Mouse (Mus musculus) olfactory bulb, adult 2 months (tissue): ENCODE data around the gene Ranbp3l.

Experiments used
- CTCF ChIP-seq: fragments of 200-500 bp; IDR thresholded peaks from 2 replicates; pipeline ENCODE4 v1.5.1; 2012; ENCODE audit warnings: low read depth, mild to moderate bottlenecking, low read length, moderate library complexity; ENCODE audit not compliant: insufficient read depth
- POLR2A ChIP-seq: fragments of 200-500 bp; IDR thresholded peaks from 2 replicates; pipeline ENCODE4 v1.6.1; 2012; ENCODE audit warnings: mild to moderate bottlenecking, low read depth, low read length, moderate library complexity; ENCODE audit not compliant: insufficient read depth

DNA sequence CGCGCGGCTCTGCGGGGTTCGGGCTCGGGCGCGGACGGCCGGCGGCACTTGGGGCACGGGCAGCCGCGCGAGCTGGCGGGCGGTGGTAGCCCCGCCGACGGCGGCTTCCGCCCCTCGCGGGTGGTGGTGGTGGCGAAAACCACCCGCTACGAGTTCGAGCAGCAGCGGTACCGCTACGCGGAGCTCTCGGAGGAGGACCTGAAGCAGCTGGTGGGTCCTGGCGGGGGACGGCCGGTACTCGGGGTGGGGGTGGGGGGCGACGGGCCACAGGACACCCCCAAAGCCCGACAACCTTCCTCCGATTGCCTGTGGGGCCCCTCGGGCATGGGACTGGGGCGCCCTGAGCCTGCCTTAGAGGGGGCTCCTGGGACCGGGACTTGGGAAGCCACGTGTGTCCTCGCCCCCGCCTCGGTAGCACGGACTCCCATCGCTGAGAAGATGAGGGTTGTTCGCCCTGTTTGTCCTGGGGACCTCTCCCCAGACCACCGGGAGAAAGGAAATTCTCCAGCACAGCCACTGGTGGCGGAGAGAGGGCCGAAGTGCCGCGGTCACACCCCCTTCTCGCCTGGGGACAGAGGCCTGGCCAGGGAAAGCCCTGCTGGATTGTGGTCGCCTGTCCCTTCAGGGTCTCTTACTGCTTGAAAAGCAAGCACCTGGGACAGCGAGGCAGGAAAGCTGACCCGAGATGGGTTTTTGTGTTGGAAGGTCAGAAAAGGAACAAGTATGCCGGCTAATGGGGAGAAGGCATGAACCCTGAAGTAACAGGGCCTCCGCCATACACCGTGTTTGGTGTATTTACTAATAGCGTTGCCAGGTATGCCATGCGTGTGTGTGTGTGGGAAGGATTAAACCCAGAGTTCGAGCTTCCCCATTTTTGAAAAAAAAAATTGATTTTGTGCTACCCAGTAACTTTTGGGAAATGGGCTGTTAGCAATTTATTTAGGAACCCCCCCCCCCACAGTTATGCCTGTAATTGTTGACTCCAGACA lies 104.1 kb downstream of the Ranbp3l start:
- no peak for TF ChIP-seq CTCF
- TF ChIP-seq POLR2A = no peak
